Mouse (Mus musculus) heart, embryonic 14.5 days (tissue): ENCODE measurements at regions not wholly inside any gene's neighbourhood (a gene's known extent, or its start where the extent isn't known, plus 50 kb on each side); places are given as distances from the start of the nearest gene placed in this dataset.

Source experiments
- ATAC-seq: fragments of 200-750 bp; cut with Nextera tagmentation; 2 replicates; pipeline ENCODE4 v1.8.0; 2017; ENCODE audit warnings: low read depth, moderate TSS enrichment; ENCODE audit not compliant: insufficient number of reproducible peaks, insufficient read depth, low FRiP score
- H3K27ac ChIP-seq, 2 experiments: fragments of 200-500 bp in 1 of 2; fragments of 300-500 bp in 1 of 2; sonication (generic) in 1 of 2; replicated peaks in 1 of 2; 2 replicates each; pipeline ENCODE4 v1.5.1; 2012 to 2014; ENCODE audit warnings: low read depth in 2 of 2, low read length in 2 of 2, control low read depth in 1 of 2, mild to moderate bottlenecking in 1 of 2, mixed read lengths in 1 of 2; ENCODE audit not compliant: control insufficient read depth in 1 of 2, insufficient read depth in 1 of 2
- H3K27me3 ChIP-seq: fragments of 300-500 bp; sonication (generic); 2 replicates; pipeline ENCODE4 v1.6.1; 2014; ENCODE audit warnings: mild to moderate bottlenecking, low read length, control low read depth; ENCODE audit not compliant: control insufficient read depth, insufficient read depth
- H3K36me3 ChIP-seq: fragments of 300-500 bp; sonication (generic); 2 replicates; pipeline ENCODE4 v1.6.1; 2014; ENCODE audit warnings: mild to moderate bottlenecking, control low read depth, low read length, mixed read lengths; ENCODE audit not compliant: control insufficient read depth, insufficient read depth
- H3K4me1 ChIP-seq, 2 experiments: fragments of 200-500 bp in 1 of 2; fragments of 300-500 bp in 1 of 2; sonication (generic) in 1 of 2; 2 replicates each; pipeline ENCODE4 v1.6.1; 2012 to 2014; ENCODE audit warnings: low read length in 2 of 2, control low read depth in 1 of 2, mixed read lengths in 1 of 2; ENCODE audit not compliant: control insufficient read depth in 2 of 2, insufficient read depth in 2 of 2
- H3K4me2 ChIP-seq: fragments of 300-500 bp; sonication (generic); 2 replicates; pipeline ENCODE4 v1.6.1; 2014; ENCODE audit warnings: mild to moderate bottlenecking, low read length
- H3K4me3 ChIP-seq, 2 experiments: fragments of 200-500 bp in 1 of 2; fragments of 300-500 bp in 1 of 2; sonication (generic) in 1 of 2; 2 replicates each; pipeline ENCODE4 v1.5.1; 2012 to 2014; ENCODE audit warnings: low read length in 2 of 2, mild to moderate bottlenecking in 2 of 2, control low read depth in 1 of 2, low read depth in 1 of 2, moderate library complexity in 1 of 2; ENCODE audit not compliant: control insufficient read depth in 1 of 2, insufficient read depth in 1 of 2
- H3K9ac ChIP-seq: fragments of 300-500 bp; sonication (generic); 2 replicates; pipeline ENCODE4 v1.6.1; 2014; ENCODE audit warnings: mild to moderate bottlenecking, low read length
- H3K9me3 ChIP-seq: fragments of 300-500 bp; sonication (generic); 2 replicates; pipeline ENCODE4 v1.6.1; 2016; ENCODE audit warnings: low read length, control low read depth; ENCODE audit not compliant: control insufficient read depth
- WGBS: fragments of 180-500 bp; shearing (Covaris S2); extraction: QIAGEN DNeasy Blood & Tissue Kit; methylation state at CpG from one replicate; pipeline ENCODE4 v1.1.7; 2014; 5-methylcytosine and 5-hydroxymethylcytosine counted together

DNA sequence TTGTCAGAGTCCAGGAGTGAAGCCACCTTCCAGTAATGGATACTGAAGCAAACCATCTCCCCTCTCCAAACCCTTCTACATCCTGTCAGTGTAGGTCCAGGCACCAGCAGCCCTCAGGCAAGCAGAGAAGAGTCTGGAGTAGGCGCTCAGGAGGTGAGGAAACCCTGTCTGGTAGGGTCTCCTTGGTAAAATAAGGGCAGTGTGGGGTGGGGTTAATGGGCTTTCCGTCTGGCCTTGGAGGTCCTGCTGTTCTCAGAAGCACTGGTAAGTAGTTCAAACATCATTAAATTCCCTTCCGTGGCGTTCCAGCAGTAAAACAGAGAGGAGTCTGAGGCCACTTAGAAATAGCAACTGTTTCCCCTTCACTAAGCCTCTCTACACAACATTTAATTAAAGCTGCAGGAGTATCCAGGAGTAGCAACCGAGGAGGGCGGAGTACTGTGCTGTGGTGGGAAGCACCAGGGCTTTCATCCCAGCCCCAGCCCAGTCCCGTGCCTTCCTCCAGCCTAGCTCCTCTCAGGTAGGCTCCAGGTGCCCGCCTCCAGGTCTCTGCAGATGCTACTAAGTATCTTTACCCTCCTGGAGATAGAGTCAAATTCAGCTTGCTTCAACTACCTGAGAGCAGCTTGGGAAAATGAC is 232.0 kb upstream of the Mocs1 start:
- WGBS = 72% methylated on average over 8 of the region's 8 CpGs
- no peaks in the 10 kb centered on the region for H3K36me3 ChIP-seq
- H3K27me3 ChIP-seq = no peaks in the 10 kb centered on the region
- no peaks in the 10 kb centered on the region for H3K4me1 ChIP-seq
- no peak overlapping the region for H3K9ac ChIP-seq
- peaks cover 12% of the 10 kb centered on the region for H3K9me3 ChIP-seq
- no peak overlapping the region for H3K4me3 ChIP-seq
- H3K27ac ChIP-seq = no peak overlapping the region
- no peak overlapping the region for H3K4me2 ChIP-seq
- ATAC-seq = no peak

DNA sequence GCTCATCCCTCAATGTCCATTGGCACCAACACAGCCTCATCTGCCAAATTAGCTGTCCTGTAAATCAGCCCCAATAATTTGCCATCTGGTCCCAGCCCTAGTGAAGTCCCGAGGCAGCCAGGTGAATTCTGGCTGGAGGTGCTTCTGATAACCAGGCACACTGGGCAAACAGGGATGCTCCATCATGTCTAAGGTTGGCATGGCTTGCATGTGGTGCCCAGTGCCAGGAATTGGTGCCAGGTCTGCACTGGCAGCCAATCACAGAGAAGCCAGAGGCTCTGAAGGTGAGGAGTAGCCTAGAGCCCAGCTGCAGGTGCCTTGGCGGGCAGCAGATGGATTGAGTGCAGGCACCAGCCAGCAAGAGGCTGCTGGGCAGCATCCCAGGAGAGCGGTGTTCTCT is 226.7 kb upstream of the Mocs1 start:
- no peak overlapping the region for H3K4me2 ChIP-seq
- H3K27me3 ChIP-seq = no peaks in the 10 kb centered on the region
- H3K4me1 ChIP-seq = no peaks in the 10 kb centered on the region
- no peak overlapping the region for H3K27ac ChIP-seq
- H3K4me3 ChIP-seq = no peak overlapping the region
- no peak for ATAC-seq
- no peak overlapping the region for H3K9ac ChIP-seq
- peaks cover 12% of the 10 kb centered on the region for H3K9me3 ChIP-seq
- no peaks in the 10 kb centered on the region for H3K36me3 ChIP-seq
- WGBS = 97% methylated on average over 3 of the region's 3 CpGs

DNA sequence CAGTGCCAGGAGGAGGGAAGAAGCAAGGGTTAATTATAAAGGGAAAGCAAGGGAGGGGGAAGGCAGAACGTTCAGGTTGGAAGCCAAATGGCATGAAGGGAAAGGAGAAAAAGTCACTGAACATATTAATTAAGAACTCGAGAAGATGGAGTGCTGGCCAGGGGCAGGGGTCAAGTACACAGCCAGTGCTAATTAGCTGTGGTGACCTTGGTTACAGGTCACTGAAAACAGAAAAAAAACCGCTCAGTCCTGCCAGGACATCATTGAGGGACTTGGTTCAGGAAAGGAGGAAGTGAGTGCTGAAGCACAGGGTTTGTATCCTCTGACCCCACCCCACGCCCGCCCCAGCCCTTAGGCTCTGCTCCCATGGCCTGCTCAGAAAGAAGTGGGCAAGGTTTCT is 223.1 kb upstream of the Mocs1 start:
- 48% methylated on average over 5 of the region's 5 CpGs for WGBS
- Histone ChIP-seq H3K27ac (no peak overlapping the region), H3K4me2 (no peak overlapping the region), H3K36me3 (no peaks in the 10 kb centered on the region), H3K4me3 (no peak overlapping the region), H3K4me1 (no peaks in the 10 kb centered on the region), H3K9me3 (peaks cover 6% of the 10 kb centered on the region), H3K27me3 (no peaks in the 10 kb centered on the region), H3K9ac (no peak overlapping the region)
- no peak for ATAC-seq

DNA sequence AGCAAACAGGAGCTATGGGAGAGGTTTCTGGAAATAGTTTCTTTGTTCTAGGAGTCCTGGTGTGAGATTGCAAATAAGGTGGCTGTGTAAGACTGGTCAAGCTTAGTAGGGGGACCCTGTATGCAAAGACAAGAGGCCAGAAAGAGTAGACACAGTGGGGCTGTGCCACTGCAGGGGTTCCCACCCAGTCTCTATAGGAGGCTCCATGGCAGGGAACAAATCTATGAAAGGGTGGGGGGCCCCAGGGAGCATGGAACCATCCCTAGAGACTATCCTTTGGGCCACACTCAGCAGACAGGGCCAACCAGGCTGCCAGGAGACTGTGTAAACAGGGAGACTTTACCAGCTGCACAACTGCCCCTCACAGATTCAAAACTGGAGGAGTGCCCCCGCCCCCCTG is 222.6 kb upstream of the Mocs1 start:
- H3K36me3 ChIP-seq = no peaks in the 10 kb centered on the region
- H3K27ac ChIP-seq = no peak overlapping the region
- no peak overlapping the region for H3K4me3 ChIP-seq
- WGBS = 65% methylated on average over 1 of the region's 1 CpGs
- peaks cover 2% of the 10 kb centered on the region for H3K9me3 ChIP-seq
- no peak for ATAC-seq
- H3K4me2 ChIP-seq = no peak overlapping the region
- no peaks in the 10 kb centered on the region for H3K4me1 ChIP-seq
- no peak overlapping the region for H3K9ac ChIP-seq
- H3K27me3 ChIP-seq = no peaks in the 10 kb centered on the region

DNA sequence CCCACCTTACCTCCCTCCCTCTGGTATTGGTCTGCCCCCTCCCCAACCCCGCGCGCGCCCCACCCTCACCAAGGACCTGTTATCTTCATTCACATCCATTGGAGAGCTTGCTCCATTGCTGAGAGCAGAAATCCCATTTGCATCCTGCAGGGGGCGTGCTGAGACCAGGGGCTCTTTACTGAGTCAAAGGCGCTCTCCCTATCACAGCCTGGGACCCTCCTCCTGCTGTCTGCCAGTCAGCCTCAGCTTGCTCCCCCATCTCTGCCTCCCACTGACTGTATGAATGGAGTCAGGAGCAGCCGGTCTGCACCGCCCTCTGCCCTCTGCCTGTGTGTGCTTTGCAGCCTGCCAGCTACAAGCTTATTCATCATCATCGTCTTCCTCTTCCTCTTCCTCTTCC is 221.5 kb upstream of the Mocs1 start:
- no peak for ATAC-seq
- H3K4me2 ChIP-seq = no peak overlapping the region

DNA sequence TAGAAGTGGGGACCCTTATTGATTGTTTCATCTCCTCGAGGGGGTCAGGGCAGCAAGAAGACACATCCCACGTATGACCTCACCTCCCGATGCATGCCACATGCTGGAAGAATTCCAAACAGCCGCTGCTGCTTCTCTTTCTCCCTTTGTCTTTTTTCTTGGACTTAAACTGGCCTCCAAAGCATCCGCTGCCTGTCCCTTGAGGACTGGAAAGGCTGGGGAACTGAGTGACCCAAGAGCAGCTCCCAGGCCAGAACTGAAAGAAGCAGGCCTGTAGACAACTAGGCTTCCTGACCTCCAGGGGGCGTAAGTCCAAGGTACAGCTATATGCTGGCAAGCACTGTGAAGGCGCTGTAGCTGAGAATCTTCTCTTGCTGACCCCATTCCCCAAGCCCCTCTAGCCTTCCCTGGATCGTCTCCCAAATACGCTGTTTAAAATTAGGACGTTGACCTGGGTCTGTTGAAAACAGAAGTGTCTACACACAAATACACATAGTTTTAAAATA is 219.8 kb upstream of the Mocs1 start:
- no peak overlapping the region for H3K4me2 ChIP-seq

More for the DNA sequence above, 221.5 kb upstream of the Mocs1 start:
- Histone ChIP-seq H3K9ac (no peak overlapping the region), H3K27me3 (no peaks in the 10 kb centered on the region), H3K36me3 (no peaks in the 10 kb centered on the region), H3K4me1 (no peaks in the 10 kb centered on the region), H3K27ac (no peak overlapping the region), H3K9me3 (no peaks in the 10 kb centered on the region), H3K4me3 (no peak overlapping the region)
- 49% methylated on average over 9 of the region's 9 CpGs for WGBS

DNA sequence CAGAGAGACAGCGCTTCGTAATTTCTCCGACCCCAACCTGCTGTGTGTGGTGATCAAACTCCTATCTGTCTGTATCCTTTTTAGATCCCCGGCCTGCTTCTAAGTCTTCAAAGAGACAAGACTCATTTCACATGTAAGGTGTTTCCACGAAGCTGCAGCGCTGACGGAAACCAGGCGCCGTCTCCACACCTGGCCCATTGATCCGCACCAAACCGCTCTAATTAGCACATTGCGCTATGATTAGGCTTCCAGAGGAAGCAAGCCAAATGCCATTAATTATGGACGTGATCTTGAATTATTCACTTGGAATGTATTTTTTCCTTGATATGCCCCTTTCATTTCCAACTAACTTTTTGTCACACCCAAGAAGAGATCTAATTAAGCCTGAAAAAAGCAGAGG is 215.2 kb upstream of the Mocs1 start:
- Histone ChIP-seq H3K4me2 (no peak overlapping the region), H3K9me3 (no peaks in the 10 kb centered on the region), H3K27ac (no peak overlapping the region), H3K4me3 (no peak overlapping the region), H3K36me3 (no peaks in the 10 kb centered on the region), H3K9ac (no peak overlapping the region), H3K27me3 (no peaks in the 10 kb centered on the region), H3K4me1 (peaks cover 3 to 4% of the 10 kb centered on the region in 2 experiments; a peak in 2 of 4 replicates)
- ATAC-seq = no peak
- 89% methylated on average over 13 of the region's 13 CpGs for WGBS

More for the DNA sequence above, 219.8 kb upstream of the Mocs1 start:
- Histone ChIP-seq H3K9ac (no peak overlapping the region), H3K4me3 (no peak overlapping the region), H3K9me3 (no peaks in the 10 kb centered on the region), H3K36me3 (no peaks in the 10 kb centered on the region), H3K27ac (no peak overlapping the region), H3K27me3 (no peaks in the 10 kb centered on the region), H3K4me1 (no peaks in the 10 kb centered on the region)
- ATAC-seq = no peak
- WGBS = 61% methylated on average over 10 of the region's 10 CpGs

DNA sequence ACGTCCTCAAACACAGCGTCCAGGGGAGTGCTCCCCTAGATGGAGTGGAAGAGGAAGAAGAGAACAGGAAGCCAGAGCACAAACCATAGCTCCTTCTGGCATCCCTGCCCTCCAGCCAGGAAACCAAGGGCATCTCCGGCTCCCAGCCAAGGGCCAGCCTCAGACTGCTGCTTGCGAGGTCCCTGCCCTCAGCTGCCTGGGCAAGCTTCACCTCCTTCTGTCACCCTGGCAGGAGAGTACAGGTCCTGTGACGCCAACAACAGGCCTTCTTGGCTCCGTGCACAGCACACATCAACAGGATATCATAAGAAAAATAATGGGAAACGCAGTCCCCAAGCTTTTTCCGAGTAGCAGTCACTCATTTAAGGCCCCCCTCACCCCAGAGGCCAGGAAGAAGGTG is 212.9 kb upstream of the Mocs1 start:
- no peak for ATAC-seq

More for the DNA sequence above, 212.9 kb upstream of the Mocs1 start:
- WGBS = 55% methylated on average over 8 of the region's 8 CpGs
- Histone ChIP-seq H3K4me1 (peaks cover 3 to 4% of the 10 kb centered on the region in 2 experiments; a peak in 2 of 4 replicates), H3K9me3 (no peaks in the 10 kb centered on the region), H3K9ac (no peak overlapping the region), H3K4me2 (no peak overlapping the region), H3K36me3 (no peaks in the 10 kb centered on the region), H3K4me3 (no peak overlapping the region), H3K27me3 (no peaks in the 10 kb centered on the region), H3K27ac (no peak overlapping the region)
